Mouse (Mus musculus) liver, adult 2 months (tissue): ENCODE data around the gene Tmem236.
"Not testable (repeated sequence)": the region's sequence is repeated elsewhere in the genome, so short reads cannot be mapped to it uniquely, and the experiment has no call there.

Experiments used
- CTCF ChIP-seq: fragments of 200-500 bp; IDR thresholded peaks from 2 replicates; pipeline ENCODE4 v1.5.1; 2011; ENCODE audit warnings: low read depth, low read length, control low read depth
- POLR2A ChIP-seq: fragments of 200-500 bp; IDR thresholded peaks from 2 replicates; pipeline ENCODE4 v1.6.1; 2011; ENCODE audit warnings: low read length, control low read depth; ENCODE audit not compliant: insufficient read depth; ENCODE audit errors: extremely low read depth

GRCm38 (mm10) chr2:14200879-14201445 is 26.6 kb downstream of the Tmem236 start:
- not testable (repeated sequence) for TF ChIP-seq CTCF, POLR2A
